Mouse (Mus musculus) heart, postnatal 0 days (tissue): ENCODE measurements around the gene Crygd.

Experiments used
- CTCF ChIP-seq: IDR thresholded peaks from 2 replicates; pipeline ENCODE4 v1.5.1; 2016; ENCODE audit warnings: antibody characterized with exemption, control low read depth, low read depth
- EP300 ChIP-seq: IDR thresholded peaks from 2 replicates; pipeline ENCODE4 v1.6.1; 2016; ENCODE audit warnings: antibody characterized with exemption, low read depth

DNA sequence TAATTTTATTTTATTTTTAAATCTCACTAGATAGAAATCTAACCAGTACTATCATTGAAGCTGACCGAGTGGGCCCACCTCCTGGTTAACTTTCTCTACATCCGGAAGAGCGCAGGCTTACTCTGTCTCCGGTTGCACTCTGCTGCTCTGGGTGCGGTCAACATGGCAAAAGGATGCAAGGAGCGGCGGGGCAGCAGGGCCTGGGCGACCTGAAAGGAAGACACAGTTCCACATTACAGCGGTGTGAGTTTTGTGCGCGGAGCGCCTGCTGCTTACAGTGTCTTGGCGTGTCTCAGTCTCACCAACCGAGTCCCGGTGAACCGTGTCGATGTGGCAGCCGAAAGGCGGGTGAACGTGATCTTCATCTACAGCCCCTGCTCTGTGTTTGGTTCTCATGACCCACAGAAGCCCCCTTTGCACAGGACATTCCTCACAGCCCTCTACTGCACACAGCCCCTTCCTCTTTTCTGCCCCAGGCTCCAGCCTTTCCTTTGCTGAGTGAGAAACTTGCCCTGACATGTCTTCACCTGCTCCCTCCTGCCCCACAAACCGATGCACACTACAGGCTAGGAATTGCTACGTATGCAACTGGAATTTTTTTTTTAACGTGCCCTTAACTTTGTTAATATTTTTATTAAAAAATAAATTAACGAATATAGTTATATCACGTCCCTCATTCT lies 46.6 kb upstream of the Crygd start:
- no peak for TF ChIP-seq CTCF
- TF ChIP-seq EP300: no peak
